Mouse (Mus musculus): Measurements from ENCODE around the gene Dennd1a. TPM values are rescaled to one million over a fixed set of nuclear protein-coding genes. Genes with fewer than 3 reads are reported as not detected.

Dennd1a gene
- total RNA-seq, 2 experiments from 2014 or later, result 80.3 to 86.5 TPM

DNA sequence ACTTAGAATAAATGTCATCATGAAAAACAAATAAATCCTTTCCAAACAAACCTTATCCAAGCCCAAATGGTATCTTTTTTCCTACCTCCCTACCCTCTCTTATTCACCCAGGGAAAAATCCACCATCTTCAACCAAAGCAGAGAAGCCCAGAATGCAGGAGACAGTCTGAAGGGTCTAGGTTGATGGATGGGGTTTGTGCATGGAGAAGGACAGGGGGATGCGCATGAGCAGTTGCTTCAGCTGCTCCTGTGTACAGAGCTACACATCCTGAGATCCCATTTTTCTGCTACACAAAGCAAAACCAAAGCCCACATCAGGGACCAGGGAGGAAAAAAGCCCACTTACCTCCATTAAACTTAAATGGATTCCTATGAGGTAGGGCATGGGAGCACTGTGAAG lies 304.5 kb downstream of the Dennd1a start:
- H3K27ac ChIP-seq, result peak overlapping the region; percentile 74
- H3K4me3 ChIP-seq, result no peak overlapping the region
- no peak for TF ChIP-seq CTCF (conservative IDR thresholded peaks at IDR 0.05)
- DNase-seq (ENCODE audit: low spot score in 2 of 2), result no peak

DNA sequence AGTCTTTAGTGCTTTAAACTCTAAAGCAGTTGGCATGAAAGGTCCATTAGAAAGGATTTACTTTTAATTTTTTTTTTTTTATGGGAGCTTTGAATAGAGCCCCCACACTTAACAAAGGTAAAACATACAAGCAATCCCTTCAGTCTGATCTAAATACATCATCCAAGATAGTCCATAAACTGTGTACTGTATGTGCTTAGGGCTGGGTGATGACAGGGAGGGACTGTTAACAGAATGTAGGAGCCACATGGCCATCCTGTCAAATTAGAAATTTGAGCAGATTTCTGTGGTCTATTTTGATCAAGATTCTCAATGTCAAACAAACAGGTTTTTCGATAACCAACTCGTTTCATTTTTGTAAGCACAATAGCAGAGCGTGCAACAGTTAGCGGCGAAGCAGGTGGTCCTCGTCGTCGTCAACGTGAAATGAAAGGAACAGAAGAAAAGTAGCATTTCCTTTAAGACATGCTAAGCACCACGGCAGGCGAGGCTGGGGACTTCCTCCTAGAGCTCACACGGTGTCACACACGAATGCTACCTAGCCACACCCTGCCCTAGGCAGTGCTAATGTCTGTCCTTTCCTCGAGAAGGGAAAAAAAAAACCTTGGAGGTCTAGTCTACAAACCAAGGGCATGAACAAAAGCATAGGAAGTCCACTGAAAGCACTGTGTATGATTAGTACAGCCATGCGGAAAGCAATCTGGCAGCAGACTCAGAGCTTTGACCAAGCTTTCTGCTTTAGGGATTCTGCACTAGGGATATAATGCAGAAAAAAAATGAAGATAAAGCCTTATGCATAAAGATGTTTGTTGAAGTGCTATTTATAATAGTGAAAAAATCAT lies 305.4 kb downstream of the Dennd1a start:
- TF ChIP-seq CTCF (conservative IDR thresholded peaks at IDR 0.05), result no peak
- DNase-seq (ENCODE audit: low spot score in 2 of 2), result no peak
- H3K27ac ChIP-seq, result peak overlapping the region; percentile 74
- H3K4me3 ChIP-seq, result peak overlapping the region; percentile 20; the same call in 1 of the 2 replicates

DNA sequence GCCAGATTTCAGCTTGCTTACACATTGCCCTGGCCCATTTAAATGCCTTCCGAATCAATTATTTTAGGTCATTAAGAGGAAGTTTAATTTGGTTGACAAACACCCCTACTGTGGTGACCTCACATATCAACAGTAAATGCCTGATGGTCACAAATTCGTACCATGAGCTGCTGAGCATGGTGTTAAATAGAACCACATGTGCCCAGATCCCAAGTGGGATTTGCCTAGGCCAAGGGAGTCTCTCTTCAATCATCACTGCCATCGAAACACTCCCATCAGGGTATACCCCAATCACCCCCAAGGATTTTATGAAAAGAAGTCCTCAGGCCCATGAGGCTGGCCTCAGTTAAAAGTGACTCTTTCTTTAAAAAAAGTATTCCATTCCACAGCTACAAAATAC lies 313.0 kb downstream of the Dennd1a start:
- no peak for TF ChIP-seq CTCF (conservative IDR thresholded peaks at IDR 0.05)
- no peak for DNase-seq (ENCODE audit: low spot score in 2 of 2)

DNA sequence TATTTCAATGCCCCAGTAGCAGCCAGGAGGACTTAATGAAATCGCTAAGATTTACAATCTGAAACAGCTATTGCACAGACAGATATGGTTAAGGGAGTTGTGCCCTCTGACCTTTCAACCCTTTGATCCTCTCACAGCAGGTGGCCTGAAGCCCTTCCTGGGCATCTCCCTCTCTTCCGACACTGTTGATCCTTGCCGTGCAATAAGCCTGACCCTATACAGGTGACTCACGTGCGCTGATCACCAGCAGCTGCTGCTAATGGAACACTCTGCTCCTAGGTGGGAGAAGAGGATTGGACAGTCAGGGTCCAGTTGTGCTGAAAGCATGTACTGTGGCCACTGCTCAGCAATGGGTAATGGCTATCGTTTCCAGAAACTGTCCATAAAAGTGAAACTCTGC lies 314.6 kb downstream of the Dennd1a start:
- Histone ChIP-seq H3K4me3 (no peak overlapping the region), H3K27ac (no peak overlapping the region)
- no peak for DNase-seq (ENCODE audit: low spot score in 2 of 2)
- no peak for TF ChIP-seq CTCF (conservative IDR thresholded peaks at IDR 0.05)

More for the DNA sequence above, 313.0 kb downstream of the Dennd1a start:
- H3K4me3 ChIP-seq, result no peak overlapping the region
- H3K27ac ChIP-seq, result no peak overlapping the region

DNA sequence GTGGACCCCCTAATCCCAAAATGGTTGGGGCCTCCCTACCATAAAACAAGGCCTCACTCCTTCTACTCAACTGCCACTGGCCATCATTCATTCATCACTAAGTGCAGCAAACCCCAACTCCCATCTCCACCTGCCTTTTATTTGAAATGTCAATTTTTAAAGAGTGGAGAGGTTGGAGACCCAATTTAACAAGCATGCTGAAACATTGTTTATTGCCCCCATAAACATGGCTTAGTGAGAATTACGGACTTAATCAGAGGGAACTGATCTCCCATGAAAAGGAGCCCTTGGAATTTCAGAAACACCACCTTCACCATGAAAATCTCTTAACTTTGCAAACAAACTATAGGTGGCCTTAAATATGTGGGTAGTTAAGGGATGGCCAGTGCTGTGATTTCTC lies 315.5 kb downstream of the Dennd1a start:
- no peak for TF ChIP-seq CTCF (conservative IDR thresholded peaks at IDR 0.05)
- Histone ChIP-seq H3K4me3 (no peak overlapping the region), H3K27ac (no peak overlapping the region)
- no peak for DNase-seq (ENCODE audit: low spot score in 2 of 2)

DNA sequence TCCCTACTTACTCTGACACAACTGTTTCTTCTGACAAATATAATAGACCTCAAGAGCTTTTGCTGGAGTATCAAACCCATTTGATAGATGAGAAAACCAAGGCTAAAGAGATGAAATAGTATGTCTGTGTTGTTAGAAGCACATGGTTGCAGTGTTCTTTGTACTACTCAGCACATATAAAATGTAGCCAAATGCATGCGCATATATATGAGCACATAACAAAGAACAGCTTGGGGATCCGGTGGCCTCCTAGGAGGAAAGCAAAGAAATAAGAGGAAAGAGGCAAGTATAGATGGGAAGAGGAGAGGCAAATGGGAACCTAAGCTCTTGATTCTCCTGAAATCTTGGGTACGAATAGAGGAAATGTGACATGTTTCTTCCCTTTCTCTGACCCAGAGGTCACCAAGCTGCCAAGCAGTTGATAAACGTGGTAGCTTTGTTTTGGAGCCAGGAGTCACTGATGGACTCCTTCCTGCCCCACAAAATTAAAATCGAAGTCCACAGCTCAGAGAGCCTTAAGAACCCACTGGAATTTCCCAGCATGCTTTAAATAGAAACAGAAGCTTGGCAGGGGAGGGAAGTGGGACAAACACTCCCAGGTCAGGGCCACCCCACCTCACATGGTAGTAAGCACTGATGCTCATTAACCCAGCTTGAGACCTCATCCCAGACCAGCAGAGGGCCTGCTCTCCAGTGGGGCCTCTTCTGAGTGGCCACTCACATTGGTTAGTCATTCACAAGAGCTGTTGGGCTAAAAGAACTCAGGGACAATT lies 317.3 kb downstream of the Dennd1a start:
- H3K27ac ChIP-seq, result peak overlapping the region; percentile 28; the same call in 1 of the 2 replicates
- peak; percentile 54 for TF ChIP-seq CTCF (conservative IDR thresholded peaks at IDR 0.05)
- H3K4me3 ChIP-seq, result no peak overlapping the region
- no peak for DNase-seq (ENCODE audit: low spot score in 2 of 2)

DNA sequence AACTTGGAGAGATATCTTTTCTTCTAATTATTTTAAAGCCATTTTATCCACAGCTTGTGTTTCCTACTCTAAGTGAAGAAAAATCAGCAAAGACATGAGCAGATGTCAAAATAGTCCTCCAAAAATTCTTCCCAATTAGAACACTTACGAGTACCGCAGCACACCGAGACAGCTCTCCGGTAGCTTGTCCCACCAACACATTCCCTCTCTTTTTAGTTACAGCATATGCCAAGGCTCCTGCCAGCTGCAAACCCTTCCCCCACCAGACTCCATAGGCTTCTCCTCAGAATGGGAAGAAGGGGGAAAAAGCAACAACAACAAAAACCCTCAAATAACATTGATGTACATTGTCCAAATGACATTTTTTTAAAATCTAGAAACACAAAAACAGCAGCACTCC lies 322.7 kb downstream of the Dennd1a start:
- no peak for DNase-seq (ENCODE audit: low spot score in 2 of 2)
- Histone ChIP-seq H3K4me3 (no peak overlapping the region), H3K27ac (0 out of 2 replicates have a peak overlapping the region, but pooled peaks have one; percentile 88)
- no peak for TF ChIP-seq CTCF (conservative IDR thresholded peaks at IDR 0.05)

DNA sequence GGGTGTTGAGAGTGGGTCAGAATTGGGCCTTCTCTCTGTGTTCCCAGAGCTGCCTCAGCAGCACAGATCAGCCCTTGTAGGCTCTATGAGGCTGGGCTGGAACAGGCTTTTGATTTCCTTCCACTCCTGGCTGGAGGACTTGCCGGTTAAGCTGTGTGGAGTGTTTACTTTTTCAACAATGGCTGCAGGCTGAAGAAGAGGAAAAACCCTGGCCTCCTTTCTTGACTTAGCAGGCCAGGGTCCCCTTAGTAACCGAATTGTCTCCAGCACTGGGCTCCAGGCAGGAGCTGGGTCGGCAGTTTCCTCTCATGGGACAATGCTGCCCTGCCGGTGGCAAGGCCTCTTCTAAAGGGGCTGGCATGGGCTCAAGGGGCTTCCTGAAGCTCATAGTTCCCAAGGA lies 323.8 kb downstream of the Dennd1a start:
- no peak for TF ChIP-seq CTCF (conservative IDR thresholded peaks at IDR 0.05)
- peak in 1 of 2 experiments; percentile 69 for DNase-seq (ENCODE audit: low spot score in 2 of 2)
- H3K4me3 ChIP-seq, result no peak overlapping the region
- peak overlapping the region; percentile 88 for H3K27ac ChIP-seq

DNA sequence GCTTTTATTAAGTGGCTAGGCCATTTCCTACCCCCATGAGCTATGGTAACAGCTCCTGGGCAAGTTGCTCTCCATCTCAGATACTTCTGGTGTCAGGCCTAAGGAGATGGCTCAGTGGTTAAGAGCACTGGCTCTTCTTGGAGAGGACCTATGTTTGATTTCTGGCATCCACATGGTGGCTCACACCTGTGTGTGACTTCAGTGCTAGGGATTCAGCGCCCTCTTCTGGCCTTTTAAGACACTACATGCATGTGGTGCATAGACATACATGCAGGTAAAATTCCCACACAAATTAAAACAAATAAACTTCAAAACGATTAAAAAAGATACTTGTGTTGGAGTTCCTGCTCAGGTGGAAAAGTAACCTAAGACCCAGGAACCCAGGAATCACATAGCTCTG lies 338.8 kb downstream of the Dennd1a start:
- Histone ChIP-seq H3K4me3 (no peak overlapping the region), H3K27ac (no peak overlapping the region)
- DNase-seq (ENCODE audit: low spot score in 2 of 2), result no peak
- peak; percentile 72 for TF ChIP-seq CTCF (conservative IDR thresholded peaks at IDR 0.05)

DNA sequence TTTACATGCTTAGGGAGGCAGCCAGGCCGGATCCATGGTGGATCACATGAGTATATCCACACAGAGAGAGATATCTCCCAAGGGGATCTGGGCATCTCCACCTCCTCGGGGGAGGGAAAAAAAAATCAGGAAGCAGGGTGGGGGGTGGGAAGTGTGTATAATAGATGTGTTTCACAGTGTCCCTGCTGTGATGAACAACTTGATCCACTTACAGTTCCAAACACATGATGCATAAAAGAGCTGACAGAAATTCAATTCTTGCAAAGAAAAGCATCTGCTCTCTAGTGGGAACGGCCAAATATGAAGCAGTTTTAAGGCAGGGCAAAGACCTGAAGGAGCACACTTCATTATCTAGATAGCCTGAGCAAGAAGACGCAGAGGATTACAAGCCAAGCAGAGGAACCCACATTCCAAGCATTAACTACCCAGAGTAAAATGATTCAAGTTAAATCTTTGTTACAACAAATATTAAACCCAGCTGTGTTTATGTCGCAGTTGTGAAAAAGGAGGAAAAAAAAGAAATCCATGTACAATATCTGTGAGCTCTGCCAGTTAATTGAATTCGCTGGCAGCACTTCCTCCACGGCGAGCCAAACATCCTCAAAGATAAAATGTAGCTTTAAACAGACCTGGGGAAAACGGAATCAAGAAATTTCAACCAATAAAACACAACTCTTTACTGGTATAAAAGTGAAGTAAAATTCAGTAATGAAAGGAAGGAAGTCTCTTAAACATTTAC lies 341.4 kb downstream of the Dennd1a start:
- peak; percentile 24 to 53 for DNase-seq (ENCODE audit: low spot score in 2 of 2)
- H3K4me3 ChIP-seq, result no peak overlapping the region
- H3K27ac ChIP-seq, result peak overlapping the region; percentile 70
- TF ChIP-seq CTCF (conservative IDR thresholded peaks at IDR 0.05), result no peak

DNA sequence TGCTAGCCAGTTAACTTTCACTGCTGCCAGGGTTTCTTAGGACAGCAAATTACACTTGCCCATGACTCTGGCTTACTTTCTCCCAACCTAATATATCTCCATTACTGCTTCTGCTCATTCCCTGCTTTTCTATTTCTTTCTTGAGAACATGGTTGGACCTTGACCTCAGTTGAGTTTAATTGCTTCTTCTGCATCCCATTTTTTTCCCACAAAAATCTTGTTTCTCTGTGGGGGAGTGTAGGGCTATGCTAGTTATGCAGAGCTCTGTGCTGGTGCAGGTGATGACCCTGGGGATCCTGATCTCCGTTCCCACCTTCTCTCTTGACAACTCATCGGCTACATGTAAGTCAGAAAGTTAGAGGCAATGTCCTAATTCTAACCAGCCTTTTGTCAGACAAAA lies 344.3 kb downstream of the Dennd1a start:
- Histone ChIP-seq H3K4me3 (no peak overlapping the region), H3K27ac (no peak overlapping the region)
- TF ChIP-seq CTCF (conservative IDR thresholded peaks at IDR 0.05), result no peak
- DNase-seq (ENCODE audit: low spot score in 2 of 2), result no peak

DNA sequence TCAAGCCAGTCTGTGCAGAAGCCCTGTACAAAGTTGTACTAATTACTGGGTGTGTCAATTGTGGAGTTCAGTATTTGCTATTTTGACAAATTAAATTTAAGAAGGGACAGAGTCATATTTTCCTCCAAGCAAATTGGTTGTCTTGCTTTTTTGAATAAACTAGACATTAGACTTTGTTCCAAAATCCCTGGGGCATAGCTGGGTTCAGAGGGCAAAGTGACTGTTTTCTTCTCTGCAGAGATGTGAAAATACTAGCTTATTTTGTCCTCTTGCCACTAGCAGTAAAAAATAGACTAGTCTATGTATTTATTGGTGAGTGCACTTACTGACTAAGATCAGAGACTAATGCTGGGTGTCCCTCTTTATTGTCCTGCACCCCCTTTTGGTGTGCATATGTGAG lies 345.4 kb downstream of the Dennd1a start:
- Histone ChIP-seq H3K4me3 (no peak overlapping the region), H3K27ac (no peak overlapping the region)
- TF ChIP-seq CTCF (conservative IDR thresholded peaks at IDR 0.05), result no peak
- no peak for DNase-seq (ENCODE audit: low spot score in 2 of 2)

DNA sequence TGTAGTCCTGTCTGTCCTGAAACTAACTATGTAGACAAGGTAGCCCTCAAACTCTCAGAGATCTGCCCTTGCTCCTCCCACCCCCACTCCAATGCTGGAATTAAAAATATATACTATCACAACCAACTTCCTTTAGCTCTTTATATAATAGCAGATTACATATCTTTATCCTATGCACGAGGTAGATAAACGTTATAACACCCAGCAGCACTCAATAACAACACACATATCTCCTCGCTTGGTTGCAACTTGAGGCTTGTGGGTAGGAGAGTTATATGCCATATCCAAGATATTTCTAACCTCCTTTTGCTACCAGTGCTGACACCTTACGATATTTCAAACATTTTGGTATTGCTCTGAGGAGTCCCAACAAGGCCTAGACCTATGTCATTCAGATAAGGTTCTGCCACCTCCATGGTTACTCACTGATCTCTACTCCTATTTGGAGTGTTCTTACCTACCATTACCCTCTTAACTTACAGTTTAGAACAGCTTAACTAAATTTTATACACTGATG lies 346.3 kb downstream of the Dennd1a start:
- no peak overlapping the region for H3K27ac ChIP-seq
- no peak for TF ChIP-seq CTCF (conservative IDR thresholded peaks at IDR 0.05)
- H3K4me3 ChIP-seq, result no peak overlapping the region
- DNase-seq (ENCODE audit: low spot score in 2 of 2), result no peak
